Mouse (Mus musculus) neural tube, embryonic 11.5 days (tissue): ENCODE data around the gene Lasp1. TPM values are rescaled to one million over a fixed set of nuclear protein-coding genes. Genes with fewer than 3 reads are reported as not detected.
A peak's percentile ranks its signal among the peaks of the same experiment; 100 is the strongest.

Source experiments
- ATAC-seq: fragments of 200-750 bp; cut with Nextera tagmentation; 2 replicates; pipeline ENCODE4 v1.8.0; 2017; ENCODE audit warnings: moderate number of reproducible peaks, mild to moderate bottlenecking, moderate TSS enrichment, moderate library complexity; ENCODE audit not compliant: insufficient read depth, low FRiP score, low TSS enrichment
- DNase-seq: peaks from one replicate; pipeline ENCODE4 v3.0.0-alpha.2; 2015; ENCODE audit warnings: low spot score
- H3K27ac ChIP-seq: fragments of 300-500 bp; sonication (generic); 2 replicates; pipeline ENCODE4 v1.5.1; 2014; ENCODE audit warnings: low read depth, mild to moderate bottlenecking, low read length
- H3K27me3 ChIP-seq: fragments of 300-500 bp; sonication (generic); 2 replicates; pipeline ENCODE4 v1.6.1; 2014; ENCODE audit warnings: mild to moderate bottlenecking, low read length, mixed read lengths; ENCODE audit not compliant: control insufficient read depth, insufficient read depth
- H3K36me3 ChIP-seq: fragments of 300-500 bp; sonication (generic); 2 replicates; pipeline ENCODE4 v1.6.1; 2014; ENCODE audit warnings: mild to moderate bottlenecking, low read length, moderate library complexity, mixed read lengths; ENCODE audit not compliant: control insufficient read depth, insufficient read depth
- H3K4me1 ChIP-seq: fragments of 300-500 bp; sonication (generic); 2 replicates; pipeline ENCODE4 v1.6.1; 2014; ENCODE audit warnings: low read length, mixed read lengths; ENCODE audit not compliant: control insufficient read depth, insufficient read depth
- H3K4me2 ChIP-seq: fragments of 300-500 bp; sonication (generic); 2 replicates; pipeline ENCODE4 v1.6.1; 2014; ENCODE audit warnings: low read depth, mild to moderate bottlenecking, moderate library complexity
- H3K4me3 ChIP-seq: fragments of 300-500 bp; sonication (generic); 2 replicates; pipeline ENCODE4 v1.5.1; 2014; ENCODE audit warnings: low read depth, low read length
- H3K9ac ChIP-seq: fragments of 300-500 bp; sonication (generic); 2 replicates; pipeline ENCODE4 v1.6.1; 2014; ENCODE audit warnings: mild to moderate bottlenecking, low read length
- H3K9me3 ChIP-seq: fragments of 300-500 bp; sonication (generic); 2 replicates; pipeline ENCODE4 v1.6.1; 2016; ENCODE audit warnings: low read length; ENCODE audit not compliant: control insufficient read depth
- WGBS: fragments of 180-500 bp; shearing (Covaris S2); extraction: QIAGEN DNeasy Blood & Tissue Kit; methylation state at CpG from one replicate; pipeline ENCODE4 v1.1.7; 2014; 5-methylcytosine and 5-hydroxymethylcytosine counted together
- polyA plus RNA-seq: library from polyadenylated mRNA; unstranded; fragments of >200 nt; fragmentation: Nextera tagmentation; extraction: Ambion mirVana; gene quantifications from 2 replicates; pipeline ENCODE4 v1.2.1, GENCODE M21; 2014

Lasp1 gene
- polyA plus RNA-seq, 1 experiment from 2014 or later: 73.1 TPM

DNA sequence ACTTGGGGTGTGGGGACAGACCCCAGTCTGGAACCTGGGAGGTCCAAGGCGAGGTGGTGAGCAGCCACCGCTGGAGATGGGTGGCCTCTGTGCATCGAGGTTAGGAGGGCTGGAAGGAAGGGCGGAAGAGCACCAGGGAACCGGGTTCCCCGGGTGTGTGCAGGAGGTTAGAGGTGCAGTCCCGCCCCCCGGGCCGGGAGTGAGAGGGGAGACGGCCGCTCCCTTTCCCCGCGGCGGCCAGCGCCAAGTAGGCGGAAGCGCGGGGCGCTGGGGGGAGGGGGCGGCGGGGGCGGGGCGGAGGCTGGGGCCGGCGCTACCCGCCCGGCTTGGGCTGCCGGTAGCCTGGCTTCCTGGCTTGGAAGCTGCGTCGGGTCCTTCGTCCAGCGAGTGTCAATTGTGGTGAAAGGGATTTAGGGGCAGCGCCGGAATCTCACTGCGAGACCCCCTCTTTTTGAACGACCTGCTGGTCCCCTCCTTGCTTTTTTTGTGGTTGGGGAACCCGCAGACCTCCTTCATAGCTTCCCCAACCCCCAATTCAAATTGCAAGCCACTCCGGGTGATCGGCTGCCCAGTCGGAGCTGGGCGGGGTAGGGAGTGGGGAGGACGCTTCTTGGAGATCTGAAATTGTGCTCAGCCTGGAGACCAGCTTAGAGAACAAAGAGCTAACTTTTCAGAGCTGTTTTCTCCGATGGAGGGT is 1.3 kb downstream of the Lasp1 start:
- H3K9me3 ChIP-seq: no peaks in the 10 kb centered on the region
- H3K4me2 ChIP-seq: peak overlapping the region; percentile 67
- peak; percentile 72 for DNase-seq
- H3K36me3 ChIP-seq: no peaks in the 10 kb centered on the region
- no peaks in the 10 kb centered on the region for H3K27me3 ChIP-seq
- peak overlapping the region; percentile 79 for H3K27ac ChIP-seq
- peak overlapping the region; percentile 80 for H3K4me3 ChIP-seq
- H3K4me1 ChIP-seq: peaks cover 27% of the 10 kb centered on the region
- ATAC-seq: peak; percentile 56
- H3K9ac ChIP-seq: peak overlapping the region; percentile 74
- under 1% methylated on average over 28 of the region's 43 CpGs for WGBS

DNA sequence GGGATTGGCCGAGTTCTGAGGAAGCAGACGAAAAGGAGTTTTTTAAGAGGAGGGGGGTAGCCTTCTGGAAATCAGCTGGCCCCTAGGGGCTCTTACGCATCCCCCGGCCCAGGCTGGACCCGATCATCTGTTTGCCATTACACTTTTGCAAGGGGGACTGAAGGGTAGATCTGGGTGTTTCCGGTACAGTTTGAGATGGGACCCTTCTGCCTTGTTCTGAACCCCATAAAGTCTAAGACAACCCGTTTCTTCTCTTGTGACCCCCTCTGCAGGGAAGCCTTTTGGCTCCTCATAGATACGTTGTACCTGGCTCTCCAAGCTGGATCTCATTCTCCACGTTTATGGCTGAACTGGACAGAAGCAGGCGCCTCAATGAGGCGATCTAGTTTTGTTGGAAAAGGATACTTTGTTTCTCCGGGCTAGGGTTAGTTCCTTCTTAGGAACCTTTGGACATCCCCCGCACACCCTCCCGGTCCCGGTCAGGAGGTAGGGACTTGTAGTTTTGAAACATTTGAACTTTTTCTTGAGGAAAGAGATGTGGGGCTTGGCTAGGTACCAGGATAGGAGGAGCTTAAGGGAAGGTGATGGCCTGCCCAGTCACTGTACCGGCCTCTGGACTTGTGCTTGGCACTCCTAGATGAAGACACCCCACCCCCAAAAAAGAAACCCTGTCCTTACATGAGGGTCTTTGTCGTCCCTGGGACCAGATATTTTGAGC is 2.0 kb downstream of the Lasp1 start:
- H3K4me2 ChIP-seq: peak overlapping the region; percentile 67
- ATAC-seq (no peak), DNase-seq (no peak)
- no peaks in the 10 kb centered on the region for H3K9me3 ChIP-seq
- H3K4me3 ChIP-seq: peak overlapping the region; percentile 80
- peak overlapping the region; percentile 74 for H3K9ac ChIP-seq
- H3K4me1 ChIP-seq: peaks cover 32% of the 10 kb centered on the region
- 10% methylated on average over 17 of the region's 17 CpGs for WGBS
- H3K27me3 ChIP-seq: no peaks in the 10 kb centered on the region
- H3K27ac ChIP-seq: peak overlapping the region; percentile 79
- no peaks in the 10 kb centered on the region for H3K36me3 ChIP-seq

DNA sequence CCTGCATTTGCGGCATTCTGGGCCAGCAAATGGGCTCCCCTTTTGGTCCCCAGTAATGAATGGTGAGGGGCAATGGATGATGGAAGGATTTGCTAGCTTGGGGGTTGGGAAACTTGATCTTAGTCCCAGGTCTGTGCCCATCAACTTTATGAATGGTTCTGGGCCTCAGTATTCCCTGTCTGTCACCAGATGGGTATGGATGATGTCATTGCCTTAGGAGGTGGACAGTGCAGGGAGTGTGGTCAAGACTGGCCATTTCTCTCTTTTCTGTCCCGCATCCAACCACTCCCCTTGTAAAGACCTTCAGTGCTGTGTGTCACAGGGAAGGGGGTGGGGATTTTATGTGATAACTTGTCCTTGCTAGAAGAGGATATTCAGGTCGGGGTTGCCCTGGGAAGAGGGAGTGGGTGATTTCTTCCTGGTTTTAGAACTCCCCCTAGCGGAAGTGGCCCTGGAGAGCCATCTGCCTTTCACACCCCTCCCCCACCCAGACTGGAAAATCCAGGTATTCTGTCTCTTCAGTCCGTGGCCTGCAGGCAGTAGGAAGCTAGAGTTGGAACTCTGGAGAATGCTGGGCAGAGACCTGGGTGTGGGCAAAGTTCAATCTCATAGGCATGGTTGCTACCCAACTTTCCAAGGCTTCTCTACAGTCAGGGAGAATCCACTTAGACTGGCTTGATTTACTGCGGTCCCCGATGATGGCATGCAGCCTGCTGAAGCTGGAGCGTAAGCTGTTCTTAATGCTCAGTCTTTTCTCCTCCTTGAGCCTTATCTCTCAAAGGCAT is 2.8 kb downstream of the Lasp1 start:
- Histone ChIP-seq H3K4me1 (peaks cover 40% of the 10 kb centered on the region), H3K9me3 (no peaks in the 10 kb centered on the region), H3K9ac (no peak overlapping the region), H3K27ac (no peak overlapping the region), H3K4me3 (peak overlapping the region; percentile 80), H3K36me3 (no peaks in the 10 kb centered on the region), H3K4me2 (peak overlapping the region; percentile 67), H3K27me3 (no peaks in the 10 kb centered on the region)
- no peak for ATAC-seq
- no peak for DNase-seq
- WGBS: 27% methylated on average over 8 of the region's 8 CpGs

DNA sequence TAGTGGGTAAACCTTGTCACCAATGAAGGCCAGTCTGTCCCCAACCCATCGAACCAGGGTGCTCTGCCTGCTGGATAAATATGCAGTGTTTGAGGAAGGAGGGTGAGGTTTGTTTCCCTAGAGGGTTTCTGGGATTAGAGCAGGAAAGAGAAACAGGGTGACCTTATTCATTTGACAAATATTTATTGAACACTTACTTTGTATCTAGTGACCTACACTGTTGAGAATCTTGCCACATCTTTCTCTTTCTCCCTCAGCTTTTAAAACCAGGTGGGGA is 3.3 kb downstream of the Lasp1 start:
- Histone ChIP-seq H3K9ac (no peak overlapping the region), H3K27ac (no peak overlapping the region), H3K9me3 (no peaks in the 10 kb centered on the region), H3K4me1 (peaks cover 41% of the 10 kb centered on the region), H3K4me3 (peak overlapping the region; percentile 80; the same call in 1 of the 2 replicates), H3K36me3 (no peaks in the 10 kb centered on the region), H3K27me3 (no peaks in the 10 kb centered on the region), H3K4me2 (peak overlapping the region; percentile 67)
- 52% methylated on average over 1 of the region's 1 CpGs for WGBS
- ATAC-seq: no peak
- no peak for DNase-seq

DNA sequence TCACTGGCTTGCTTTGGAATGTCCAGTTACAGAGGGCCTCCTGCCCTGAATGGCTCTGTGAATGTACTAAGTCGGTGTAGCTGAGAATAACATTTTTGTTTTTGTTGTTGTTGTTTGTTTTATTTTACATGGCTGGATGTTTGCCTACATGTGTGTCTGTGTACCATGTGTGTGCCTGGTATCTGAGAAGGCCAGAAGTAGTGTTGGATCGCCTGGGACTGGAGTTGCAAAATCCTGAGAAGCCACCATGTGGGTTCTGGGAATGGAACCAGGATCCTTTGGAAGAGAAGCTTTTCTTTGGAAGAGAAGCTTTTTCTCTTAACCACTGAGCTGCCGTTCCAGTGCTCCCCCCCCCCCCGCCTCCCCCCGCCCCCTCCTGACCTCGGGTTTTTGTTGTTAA is 3.7 kb downstream of the Lasp1 start:
- ATAC-seq (no peak), DNase-seq (no peak)
- Histone ChIP-seq H3K9me3 (no peaks in the 10 kb centered on the region), H3K4me2 (no peak overlapping the region), H3K36me3 (no peaks in the 10 kb centered on the region; the same call in 1 of the 2 replicates), H3K4me3 (no peak overlapping the region), H3K4me1 (peaks cover 41% of the 10 kb centered on the region), H3K27ac (no peak overlapping the region), H3K27me3 (no peaks in the 10 kb centered on the region), H3K9ac (no peak overlapping the region)
- 46% methylated on average over 6 of the region's 6 CpGs for WGBS

DNA sequence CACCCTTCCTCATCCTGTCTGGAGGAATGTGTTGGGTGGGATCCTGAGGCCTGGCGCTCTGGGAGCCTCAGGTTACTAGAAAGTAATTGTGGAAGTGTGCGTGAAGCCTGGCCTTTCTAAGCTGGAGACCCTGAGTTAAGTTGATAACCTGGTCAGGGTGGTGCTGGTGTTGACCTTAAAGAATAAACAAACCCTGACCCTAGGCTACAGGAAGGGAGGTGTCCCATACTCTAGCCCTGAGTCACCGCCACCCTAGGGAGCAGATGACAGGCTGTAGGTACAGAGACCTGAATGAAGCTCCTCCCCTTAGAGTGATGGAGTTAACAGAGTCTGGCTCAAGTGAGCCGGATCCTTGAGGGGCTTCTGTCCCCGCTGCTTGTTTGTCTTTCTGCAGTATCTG is 5.0 kb downstream of the Lasp1 start:
- WGBS: 75% methylated on average over 5 of the region's 5 CpGs
- Histone ChIP-seq H3K36me3 (no peaks in the 10 kb centered on the region; the same call in 1 of the 2 replicates), H3K27ac (no peak overlapping the region), H3K4me2 (no peak overlapping the region), H3K9me3 (no peaks in the 10 kb centered on the region), H3K9ac (no peak overlapping the region), H3K27me3 (no peaks in the 10 kb centered on the region), H3K4me3 (no peak overlapping the region), H3K4me1 (peaks cover 54% of the 10 kb centered on the region)
- ATAC-seq: no peak
- no peak for DNase-seq

DNA sequence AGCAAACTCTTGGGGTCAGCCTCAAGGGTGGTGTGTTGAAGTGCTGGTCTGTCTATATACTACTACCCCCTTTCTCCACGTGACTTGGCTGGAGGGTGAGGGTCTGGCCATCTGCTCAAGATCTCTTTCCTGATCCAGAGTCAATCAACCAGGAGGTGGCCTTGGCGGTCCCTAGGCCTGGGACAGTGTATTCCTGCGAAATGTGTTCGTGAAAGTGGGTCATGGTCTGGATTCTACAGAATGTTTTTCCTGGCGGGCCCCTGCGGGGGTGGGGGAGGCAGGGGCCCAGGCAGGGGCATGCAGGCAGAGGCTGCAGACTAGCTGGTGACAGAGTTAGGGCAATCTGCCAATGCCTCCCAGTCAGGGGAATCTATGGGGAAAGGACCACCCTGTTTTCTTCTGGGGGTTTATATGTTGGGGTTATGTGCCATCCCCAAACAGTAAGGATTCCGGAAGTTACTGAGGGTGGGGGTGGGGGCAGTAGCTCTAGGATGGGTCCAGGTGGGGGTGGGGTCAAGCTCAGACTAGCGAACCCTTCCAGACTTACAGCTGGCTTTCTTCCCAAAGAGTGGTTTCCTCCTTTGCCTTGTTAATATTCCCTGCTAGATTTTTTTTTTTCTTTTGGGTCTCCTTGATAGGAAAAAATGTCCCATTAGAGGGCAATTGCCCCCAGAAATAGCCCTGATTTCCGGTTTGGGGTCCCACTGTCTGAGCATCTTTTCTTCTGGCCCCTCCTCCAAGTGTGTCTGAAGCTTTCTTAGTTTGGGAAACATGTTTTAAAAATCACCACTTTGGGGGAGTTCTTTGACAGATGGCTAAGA is 6.3 kb downstream of the Lasp1 start:
- no peak for DNase-seq
- 40% methylated on average over 9 of the region's 9 CpGs for WGBS
- Histone ChIP-seq H3K27ac (no peak overlapping the region), H3K9me3 (no peaks in the 10 kb centered on the region), H3K27me3 (no peaks in the 10 kb centered on the region), H3K4me3 (no peak overlapping the region), H3K4me2 (0 out of 2 replicates have a peak overlapping the region, but pooled peaks have one; percentile 2), H3K9ac (no peak overlapping the region), H3K36me3 (no peaks in the 10 kb centered on the region; the same call in 1 of the 2 replicates), H3K4me1 (peaks cover 60% of the 10 kb centered on the region)
- ATAC-seq: no peak
